Mouse (Mus musculus) cerebellum, adult 11-12 months (tissue): Measurements from ENCODE around the gene Pdzd8.

Experiments
- DNase-seq: peaks from one replicate; pipeline ENCODE4 v3.0.0; 2022

Pdzd8 gene

DNA sequence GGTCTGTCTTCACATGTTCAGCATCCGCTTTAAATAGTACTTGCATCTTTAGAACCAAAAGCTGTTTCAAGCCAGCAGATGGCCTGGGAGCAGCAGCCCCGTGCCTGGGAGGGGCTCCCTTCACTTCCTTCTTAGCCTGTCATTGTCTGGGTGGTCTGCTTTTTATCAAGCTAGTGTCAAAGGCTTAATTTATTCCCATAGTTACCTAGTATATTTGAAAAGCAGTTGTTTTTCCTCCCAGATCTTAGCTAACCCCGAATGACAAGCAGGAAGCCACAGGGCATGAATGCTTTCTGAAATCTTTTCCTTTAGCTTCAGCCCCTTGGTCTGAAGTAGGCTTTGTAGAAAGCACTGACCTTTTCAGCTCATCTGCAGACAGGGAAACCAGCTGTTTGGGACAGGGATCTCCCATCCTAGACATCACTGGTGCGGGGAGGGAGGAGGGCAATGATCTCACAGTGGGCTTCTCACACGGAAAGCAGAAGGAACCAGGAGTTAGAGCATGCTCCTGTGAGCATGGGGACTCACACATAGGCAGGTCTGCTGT, 78.1 kb downstream of the Pdzd8 start:
- no peak for DNase-seq

DNA sequence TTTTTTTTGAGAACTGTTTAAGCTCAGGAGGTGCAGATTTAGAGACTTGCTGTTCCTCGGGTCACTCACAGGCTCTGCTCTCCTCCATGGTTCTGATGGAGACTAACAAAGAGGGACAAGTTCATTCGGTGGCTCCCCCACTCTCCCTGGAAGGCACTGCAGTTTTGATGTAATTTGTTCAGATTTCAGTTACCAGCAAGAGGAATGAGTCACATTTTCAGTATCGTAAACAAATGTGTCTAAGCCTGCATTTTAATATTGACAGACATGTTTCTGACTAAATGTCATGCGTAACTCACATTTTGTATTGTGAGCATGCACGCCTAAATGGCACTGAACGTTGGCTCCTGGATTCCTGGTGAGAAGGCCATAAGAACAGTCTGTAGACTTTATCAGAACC, 79.7 kb downstream of the Pdzd8 start:
- no peak for DNase-seq

GRCm38 (mm10) chr19:59264838-59265532, 80.6 kb downstream of the Pdzd8 start:
- no peak for DNase-seq

DNA sequence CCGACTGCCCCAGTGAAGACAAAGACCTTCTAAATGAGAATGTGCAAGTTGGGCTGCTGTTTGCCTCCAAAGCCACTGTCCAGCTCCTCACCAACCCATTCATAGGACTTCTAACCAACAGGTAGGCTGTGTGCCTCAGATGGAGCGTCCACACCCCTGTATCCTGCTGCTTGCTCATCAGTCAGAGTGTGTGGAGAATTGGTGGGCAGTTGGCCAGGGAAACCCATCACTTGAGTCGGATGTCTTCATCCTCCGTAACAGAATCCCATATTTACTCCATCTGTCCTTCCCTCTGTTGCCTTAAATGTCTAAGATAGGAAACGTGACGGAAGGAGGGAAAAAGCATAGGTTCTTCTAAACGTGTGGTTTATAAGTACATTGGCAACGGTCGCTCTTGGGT, 82.4 kb downstream of the Pdzd8 start:
- no peak for DNase-seq

DNA sequence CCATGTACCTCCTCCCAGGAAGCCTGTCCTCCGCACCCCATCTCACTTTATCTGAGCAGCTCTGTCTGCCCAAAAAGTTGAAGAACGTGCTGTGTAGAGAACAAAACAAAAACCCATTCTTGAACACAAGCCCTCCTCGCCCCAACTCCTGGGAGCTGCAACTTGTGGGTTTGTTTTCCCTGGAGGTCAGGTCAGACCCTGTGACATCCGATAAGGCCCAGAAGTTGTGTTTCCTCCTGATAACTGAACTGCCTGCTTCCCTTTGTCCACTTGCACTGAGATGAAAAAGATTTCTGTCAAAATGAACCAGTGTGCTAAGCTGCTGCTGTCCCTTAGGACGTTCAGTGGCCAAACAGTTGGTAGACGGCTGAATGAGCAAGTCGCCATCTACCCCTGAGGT, 84.0 kb downstream of the Pdzd8 start:
- no peak for DNase-seq

DNA sequence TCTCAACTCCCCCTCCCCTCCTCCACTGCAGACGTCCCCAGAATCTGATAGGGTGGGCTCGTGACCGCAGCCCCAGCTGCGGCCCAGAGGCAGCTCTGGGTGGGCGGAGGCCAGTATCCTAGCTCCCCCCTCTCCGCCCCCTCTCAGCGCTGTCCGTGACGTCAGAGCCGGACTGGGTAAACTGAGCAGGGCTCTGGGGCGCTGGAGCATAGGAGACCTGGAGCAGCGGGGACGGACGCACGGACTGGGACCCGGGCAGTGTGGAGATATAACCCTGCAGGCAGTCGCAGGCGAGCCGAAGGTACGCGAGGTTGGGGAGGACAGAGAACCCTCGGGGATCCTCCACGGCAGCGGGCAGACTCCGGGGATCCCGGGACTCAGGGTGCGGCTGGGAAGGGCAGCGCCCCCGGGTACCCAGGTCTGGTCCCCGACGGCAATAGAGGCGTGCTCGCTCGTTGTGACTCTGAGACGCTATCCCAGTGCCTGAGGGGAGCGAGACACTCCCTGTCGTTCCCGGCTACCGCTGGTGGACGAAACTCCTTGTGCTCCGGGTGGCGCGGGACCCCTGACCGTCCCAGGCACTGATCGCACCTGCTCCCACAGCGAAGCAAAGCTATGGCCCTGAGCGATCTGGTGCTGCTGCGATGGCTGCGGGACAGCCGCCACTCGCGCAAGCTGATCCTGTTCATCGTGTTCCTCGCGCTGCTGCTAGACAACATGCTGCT, 84.7 kb downstream of the Pdzd8 start, which contains the start of gene Slc18a2:
Slc18a2 (plus strand) TSS at position 179 of the 725 bp plus-strand sequence.
- no peak for DNase-seq

GRCm38 (mm10) chr19:59259633-59260032, 85.9 kb downstream of the Pdzd8 start:
- no peak for DNase-seq

GRCm38 (mm10) chr19:59252651-59253050, 92.9 kb downstream of the Pdzd8 start:
- DNase-seq: no peak

DNA sequence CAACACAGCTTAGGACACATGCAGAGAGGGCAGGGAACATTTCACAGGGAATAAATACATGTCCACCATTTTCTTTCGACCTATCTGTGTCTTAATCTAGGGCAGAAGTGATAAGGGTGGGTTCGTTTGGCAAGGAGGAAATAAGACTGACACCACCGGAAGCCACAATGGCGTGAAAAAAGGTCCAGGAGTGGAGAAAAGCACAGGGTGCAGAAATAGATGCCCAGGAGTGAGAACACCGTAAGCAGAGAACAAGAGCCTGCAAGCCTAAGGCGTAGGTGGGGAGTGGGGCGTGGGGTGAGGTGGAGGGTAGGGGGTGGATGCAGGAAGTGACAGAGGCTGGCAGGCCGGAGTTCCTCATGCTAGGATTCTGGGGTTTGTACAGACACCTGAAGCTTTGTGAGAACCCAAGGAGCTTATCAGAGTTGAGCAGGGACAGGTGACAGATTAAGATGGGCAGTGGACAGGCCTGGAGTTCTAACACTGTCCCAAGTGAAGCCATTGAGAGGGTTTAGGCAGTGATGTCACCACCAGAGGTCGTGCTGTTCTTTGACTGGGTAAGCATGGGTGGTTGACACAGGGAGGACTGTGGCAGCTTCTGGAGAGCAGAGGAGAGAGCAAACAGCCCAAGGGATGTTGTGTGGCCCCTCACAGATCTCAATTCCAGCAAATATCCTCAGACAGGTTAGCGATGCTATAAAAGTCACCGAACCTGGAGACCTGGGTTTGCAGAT, 96.9 kb downstream of the Pdzd8 start:
- DNase-seq: no peak

DNA sequence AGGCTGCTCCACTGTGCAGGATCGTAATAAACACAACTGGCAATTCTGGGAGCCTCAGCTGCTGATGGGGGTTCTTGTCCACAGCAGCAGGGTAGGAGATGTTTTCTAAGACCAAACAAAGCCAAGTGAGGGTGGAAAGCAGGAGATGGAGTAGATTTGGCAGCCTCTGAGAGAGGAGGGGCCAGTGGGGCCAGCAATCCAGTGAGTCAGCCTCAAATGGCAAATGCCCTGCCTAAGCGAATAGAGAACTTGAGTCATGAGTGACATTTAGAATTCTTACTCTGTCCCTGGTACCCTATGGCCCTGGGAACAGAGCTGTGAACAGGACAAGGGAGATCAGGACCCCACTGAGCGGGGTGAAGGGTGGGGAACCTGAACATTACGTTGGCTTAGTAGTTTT, 97.4 kb downstream of the Pdzd8 start:
- DNase-seq: no peak
